Mouse (Mus musculus): Measurements from ENCODE around the gene Gm44790.

DNA sequence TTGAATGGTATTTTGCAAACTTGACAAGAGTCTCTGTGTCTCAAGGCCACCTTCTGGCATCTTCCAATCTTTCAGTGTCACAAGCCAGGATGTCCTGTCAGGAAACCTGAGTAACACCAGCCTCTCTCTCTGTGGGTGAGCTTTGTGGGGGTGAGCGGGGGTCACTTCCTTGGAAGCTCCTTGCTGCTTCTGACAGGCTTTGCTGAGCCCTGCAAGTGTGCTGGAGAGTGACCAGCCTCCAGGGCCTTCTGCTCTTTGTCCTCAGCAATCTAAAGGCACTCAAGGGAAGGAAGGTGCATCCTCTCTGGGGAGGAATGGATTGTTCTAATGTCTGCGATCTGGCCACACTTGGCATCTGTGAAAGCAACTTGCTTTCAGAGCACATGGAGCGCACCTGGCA is 52.9 kb downstream of the Gm44790 start:
- TF ChIP-seq TAL1 (IDR thresholded peaks at IDR 0.05; ENCODE audit: low read length): no peak
- TF ChIP-seq GATA1 (IDR thresholded peaks at IDR 0.05; ENCODE audit: low read length): no peak

Data from erythroblast, embryonic 14.5 days (primary cell).